Mouse (Mus musculus) erythroblast, embryonic 14.5 days (primary cell): Measurements from ENCODE around the gene Kdm4b.

Experiments
- GATA1 ChIP-seq: IDR thresholded peaks from 2 replicates; pipeline ENCODE4 v1.6.1; 2012; ENCODE audit warnings: low read length, inconsistent platforms, mixed read lengths
- TAL1 ChIP-seq: IDR thresholded peaks from 3 replicates; pipeline ENCODE4 v1.6.1; 2012; ENCODE audit warnings: low read length, inconsistent platforms, mixed read lengths

DNA sequence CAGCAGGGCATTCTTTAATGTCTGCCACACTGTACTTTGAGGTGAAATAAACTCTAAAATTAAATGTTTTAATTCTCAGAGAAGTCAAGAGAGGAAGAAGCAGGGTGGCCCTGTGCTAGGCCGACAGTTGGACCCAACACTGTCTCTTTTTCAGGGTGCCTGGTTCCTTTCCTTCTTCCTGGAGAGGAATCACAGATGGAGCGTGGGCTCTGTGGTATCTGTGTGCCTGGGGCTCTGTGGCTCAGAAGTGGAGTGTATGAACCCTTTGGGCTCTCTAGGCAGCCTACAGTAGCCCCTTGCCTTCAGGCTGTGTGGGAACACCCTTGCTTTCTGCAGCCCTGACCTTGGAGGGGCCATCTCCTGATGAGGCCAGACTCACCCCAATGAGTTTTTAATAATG lies 35.7 kb downstream of the Kdm4b start:
- no peak for TF ChIP-seq GATA1
- no peak for TF ChIP-seq TAL1
